Mouse (Mus musculus): ENCODE results near the gene Bag5. TPM values are rescaled to one million over a fixed set of nuclear protein-coding genes. Genes with fewer than 3 reads are reported as not detected.

The Bag5 gene
- polyA plus RNA-seq, 1 experiment = 14.6 TPM

DNA sequence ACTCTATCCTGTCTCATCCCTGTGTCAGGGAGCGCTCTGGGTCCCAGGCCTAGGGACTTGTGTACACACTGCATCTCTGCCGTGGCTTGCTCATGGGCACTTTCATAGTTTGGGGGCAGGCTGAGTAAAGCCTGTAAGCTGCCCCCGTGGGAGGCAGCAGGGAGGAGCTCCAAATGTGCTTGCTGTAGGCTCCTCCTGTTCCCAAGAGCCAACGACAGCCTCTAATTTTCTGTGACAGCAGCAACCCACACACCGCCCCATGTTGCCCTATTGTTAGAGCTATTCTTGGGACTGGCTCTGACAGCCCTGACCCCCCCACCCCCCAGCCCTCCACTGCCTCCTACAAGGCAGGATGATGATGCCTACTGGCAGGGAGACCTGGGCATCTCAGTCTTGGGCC, 31.1 kb downstream of the Bag5 start:
- WGBS = 70% methylated on average over 5 of the region's 5 CpGs
- Histone ChIP-seq H3K4me3 (ENCODE audit: insufficient read depth, low read depth, low read length) (no peak overlapping the region), H3K27ac (ENCODE audit: insufficient read depth, low read depth, low read length) (no peak overlapping the region), H3K4me1 (ENCODE audit: control insufficient read depth, insufficient read depth, low read length) (peaks cover 20% of the 10 kb centered on the region), H3K27me3 (replicated peaks; ENCODE audit: control insufficient read depth, insufficient read depth, low read length) (no peaks in the 10 kb centered on the region), H3K36me3 (ENCODE audit: control insufficient read depth, insufficient read depth, low read length) (no peaks in the 10 kb centered on the region)
- TF ChIP-seq POLR2A (IDR thresholded peaks at IDR 0.05; ENCODE audit: low read depth, low read length) = no peak
- TF ChIP-seq CTCF (conservative IDR thresholded peaks at IDR 0.05; ENCODE audit: insufficient read depth, insufficient read length, low read depth, low read length) = no peak
- DNase-seq = no peak

DNA sequence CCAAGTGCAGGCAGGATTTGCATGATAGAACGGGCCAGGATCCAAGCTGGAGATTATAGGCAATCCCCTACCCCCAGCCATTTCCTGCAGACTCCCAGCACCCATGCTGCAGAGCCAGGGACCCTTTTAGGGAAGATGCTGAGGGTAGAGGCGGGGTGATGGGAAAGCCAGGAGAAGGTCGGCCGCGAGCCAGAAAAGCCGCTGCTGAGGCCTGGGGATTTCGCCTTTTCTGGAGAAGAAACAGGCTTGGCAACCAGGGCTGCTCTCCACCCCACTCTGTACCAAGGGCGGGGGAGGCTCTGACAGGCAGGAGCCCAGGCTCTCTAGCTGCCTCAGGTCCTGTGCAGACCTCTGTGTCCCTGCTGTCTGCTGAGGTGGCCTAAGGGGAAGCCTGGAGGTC, 31.8 kb downstream of the Bag5 start:
- H3K27ac ChIP-seq (ENCODE audit: insufficient read depth, low read depth, low read length) = no peak overlapping the region
- WGBS = 93% methylated on average over 8 of the region's 8 CpGs
- H3K27me3 ChIP-seq (replicated peaks; ENCODE audit: control insufficient read depth, insufficient read depth, low read length) = no peaks in the 10 kb centered on the region
- H3K4me3 ChIP-seq (ENCODE audit: insufficient read depth, low read depth, low read length) = no peak overlapping the region
- no peak for TF ChIP-seq POLR2A (IDR thresholded peaks at IDR 0.05; ENCODE audit: low read depth, low read length)
- no peak for TF ChIP-seq CTCF (conservative IDR thresholded peaks at IDR 0.05; ENCODE audit: insufficient read depth, insufficient read length, low read depth, low read length)
- no peaks in the 10 kb centered on the region for H3K36me3 ChIP-seq (ENCODE audit: control insufficient read depth, insufficient read depth, low read length)
- no peak for DNase-seq
- H3K4me1 ChIP-seq (ENCODE audit: control insufficient read depth, insufficient read depth, low read length) = peaks cover 14% of the 10 kb centered on the region

- Histone ChIP-seq H3K27ac (ENCODE audit: insufficient read depth, low read depth, low read length) (no peak overlapping the region), H3K27me3 (replicated peaks; ENCODE audit: control insufficient read depth, insufficient read depth, low read length) (no peaks in the 10 kb centered on the region), H3K4me1 (ENCODE audit: control insufficient read depth, insufficient read depth, low read length) (peaks cover 14% of the 10 kb centered on the region), H3K36me3 (ENCODE audit: control insufficient read depth, insufficient read depth, low read length) (no peaks in the 10 kb centered on the region), H3K4me3 (ENCODE audit: insufficient read depth, low read depth, low read length) (no peak overlapping the region)
- 93% methylated on average over 13 of the region's 13 CpGs for WGBS
- TF ChIP-seq CTCF (conservative IDR thresholded peaks at IDR 0.05; ENCODE audit: insufficient read depth, insufficient read length, low read depth, low read length) (no peak), POLR2A (IDR thresholded peaks at IDR 0.05; ENCODE audit: low read depth, low read length) (no peak)
- DNase-seq = no peak
Observed at GRCm38 (mm10) chr12:111680661-111681060, 32.4 kb downstream of the Bag5 start.

DNA sequence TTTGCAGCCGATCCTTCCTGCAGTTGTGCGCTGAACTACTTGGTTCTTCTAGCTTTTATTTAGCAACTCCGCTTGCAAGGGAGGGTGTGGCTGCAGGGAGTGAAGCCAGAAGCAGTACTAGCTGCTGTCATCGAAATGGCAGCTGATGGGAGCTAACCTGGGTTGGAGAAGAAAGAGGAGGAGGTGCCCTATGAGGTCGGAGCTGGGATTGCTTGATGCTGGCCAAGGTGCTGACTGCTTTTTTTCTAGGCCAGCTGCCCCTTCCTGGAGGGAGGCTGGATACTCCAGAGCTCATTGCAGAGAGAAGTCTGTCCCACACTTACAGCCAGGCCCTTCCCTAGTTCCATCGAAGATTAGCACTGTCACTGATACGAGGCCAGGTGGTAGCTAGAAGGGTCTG, 34.1 kb downstream of the Bag5 start:
- no peak for TF ChIP-seq CTCF (conservative IDR thresholded peaks at IDR 0.05; ENCODE audit: insufficient read depth, insufficient read length, low read depth, low read length)
- Histone ChIP-seq H3K27ac (ENCODE audit: insufficient read depth, low read depth, low read length) (no peak overlapping the region), H3K4me3 (ENCODE audit: insufficient read depth, low read depth, low read length) (no peak overlapping the region), H3K4me1 (ENCODE audit: control insufficient read depth, insufficient read depth, low read length) (peaks cover 14% of the 10 kb centered on the region), H3K27me3 (replicated peaks; ENCODE audit: control insufficient read depth, insufficient read depth, low read length) (no peaks in the 10 kb centered on the region), H3K36me3 (ENCODE audit: control insufficient read depth, insufficient read depth, low read length) (no peaks in the 10 kb centered on the region)
- WGBS = 50% methylated on average over 7 of the region's 7 CpGs
- no peak for DNase-seq

GRCm38 (mm10) chr12:111678670-111678933, 34.5 kb downstream of the Bag5 start:
- WGBS = 5% methylated on average over 13 of the region's 13 CpGs
- Histone ChIP-seq H3K36me3 (ENCODE audit: control insufficient read depth, insufficient read depth, low read length) (no peaks in the 10 kb centered on the region), H3K4me1 (ENCODE audit: control insufficient read depth, insufficient read depth, low read length) (peaks cover 14% of the 10 kb centered on the region), H3K27ac (ENCODE audit: insufficient read depth, low read depth, low read length) (no peak overlapping the region), H3K4me3 (ENCODE audit: insufficient read depth, low read depth, low read length) (peak overlapping the region; percentile 74), H3K27me3 (replicated peaks; ENCODE audit: control insufficient read depth, insufficient read depth, low read length) (no peaks in the 10 kb centered on the region)
- DNase-seq = no peak
- TF ChIP-seq POLR2A (IDR thresholded peaks at IDR 0.05; ENCODE audit: low read depth, low read length) = no peak
- TF ChIP-seq CTCF (conservative IDR thresholded peaks at IDR 0.05; ENCODE audit: insufficient read depth, insufficient read length, low read depth, low read length) = no peak

- TF ChIP-seq POLR2A (IDR thresholded peaks at IDR 0.05; ENCODE audit: low read depth, low read length) (peak; percentile 38), CTCF (conservative IDR thresholded peaks at IDR 0.05; ENCODE audit: insufficient read depth, insufficient read length, low read depth, low read length) (no peak)
- H3K27ac ChIP-seq (ENCODE audit: insufficient read depth, low read depth, low read length) = peak within 1 kb of the TSS; percentile 96
- H3K27me3 ChIP-seq (replicated peaks; ENCODE audit: control insufficient read depth, insufficient read depth, low read length) = no peaks in the 10 kb centered on the region
- H3K36me3 ChIP-seq (ENCODE audit: control insufficient read depth, insufficient read depth, low read length) = no peaks in the 10 kb centered on the region
- peak within 1 kb of the TSS; percentile 74 for H3K4me3 ChIP-seq (ENCODE audit: insufficient read depth, low read depth, low read length)
- peak; percentile 94 for DNase-seq
- H3K4me1 ChIP-seq (ENCODE audit: control insufficient read depth, insufficient read depth, low read length) = peaks cover 14% of the 10 kb centered on the region
- WGBS = under 1% methylated on average over 51 of the region's 51 CpGs
Observed at GRCm38 (mm10) chr12:111677882-111678669, 35.0 kb downstream of the Bag5 start, which contains the start of gene Trmt61a. Gene Trmt61a, plus strand, starts transcription at chr12:111678105.

GRCm38 (mm10) chr12:111677421-111677820, 35.6 kb downstream of the Bag5 start:
- no peaks in the 10 kb centered on the region for H3K27me3 ChIP-seq (replicated peaks; ENCODE audit: control insufficient read depth, insufficient read depth, low read length)
- peak overlapping the region; percentile 74 for H3K4me3 ChIP-seq (ENCODE audit: insufficient read depth, low read depth, low read length)
- TF ChIP-seq CTCF (conservative IDR thresholded peaks at IDR 0.05; ENCODE audit: insufficient read depth, insufficient read length, low read depth, low read length) = no peak
- peak; percentile 62 for DNase-seq
- H3K4me1 ChIP-seq (ENCODE audit: control insufficient read depth, insufficient read depth, low read length) = peaks cover 19% of the 10 kb centered on the region
- 5% methylated on average over 5 of the region's 5 CpGs for WGBS
- peak overlapping the region; percentile 96 for H3K27ac ChIP-seq (ENCODE audit: insufficient read depth, low read depth, low read length)
- no peaks in the 10 kb centered on the region for H3K36me3 ChIP-seq (ENCODE audit: control insufficient read depth, insufficient read depth, low read length)
